Mouse (Mus musculus) cerebellum, postnatal 14 days (tissue): ENCODE data around the gene Ppp1r36.
"Not testable (repeated sequence)": the region's sequence is repeated elsewhere in the genome, so short reads cannot be mapped to it uniquely, and the experiment has no call there.

Experiments
- DNase-seq, 2 experiments: peaks; one replicate each; pipeline ENCODE4 v3.0.0; 2021; ENCODE audit warnings: mixed read lengths in 2 of 2

The Ppp1r36 gene

GRCm38 (mm10) chr12:76401674-76402073 lies 15.7 kb upstream of the Ppp1r36 start:
- peak in 1 of 2 experiments; percentile 23 for DNase-seq

- DNase-seq, result no peak
These were observed 14.1 kb upstream of the Ppp1r36 start for GRCm38 (mm10) chr12:76402991-76403885.

GRCm38 (mm10) chr12:76403886-76404537 lies 13.3 kb upstream of the Ppp1r36 start, which contains the start of gene Hspa2:
TSS of gene Hspa2 (plus strand) at chr12:76404176.
- peak; percentile 100 for DNase-seq

- no peak for DNase-seq
These were observed 12.5 kb upstream of the Ppp1r36 start for GRCm38 (mm10) chr12:76404836-76405182.

GRCm38 (mm10) chr12:76405183-76405970 lies 12.0 kb upstream of the Ppp1r36 start:
- peak; percentile 61 to 68 for DNase-seq

GRCm38 (mm10) chr12:76405971-76406370 lies 11.4 kb upstream of the Ppp1r36 start:
- peak in 1 of 2 experiments; percentile 28 for DNase-seq

- DNase-seq, result no peak
These were observed 10.2 kb upstream of the Ppp1r36 start for GRCm38 (mm10) chr12:76407184-76407583.

- no peak for DNase-seq
These were observed 8.2 kb upstream of the Ppp1r36 start for GRCm38 (mm10) chr12:76409166-76409565.

- DNase-seq, result no peak
These were observed 1.8 kb upstream of the Ppp1r36 start for GRCm38 (mm10) chr12:76415383-76416010.

- no peak for DNase-seq
These were observed 1.0 kb downstream of the Ppp1r36 start for GRCm38 (mm10) chr12:76418346-76418745.

- DNase-seq, result no peak
These were observed 7.9 kb downstream of the Ppp1r36 start for GRCm38 (mm10) chr12:76425256-76425655.

- no peak for DNase-seq
These were observed 10.2 kb downstream of the Ppp1r36 start for GRCm38 (mm10) chr12:76427546-76427945.

- no peak for DNase-seq
These were observed 13.6 kb downstream of the Ppp1r36 start for GRCm38 (mm10) chr12:76430879-76431406.

- no peak for DNase-seq
These were observed 14.1 kb downstream of the Ppp1r36 start for GRCm38 (mm10) chr12:76431431-76431830.

- DNase-seq, result no peak
These were observed 16.8 kb downstream of the Ppp1r36 start for GRCm38 (mm10) chr12:76434111-76434510.

- DNase-seq, result no peak
These were observed 17.7 kb downstream of the Ppp1r36 start for GRCm38 (mm10) chr12:76435084-76435483.

GRCm38 (mm10) chr12:76435549-76435948 lies 18.2 kb downstream of the Ppp1r36 start:
- no peak for DNase-seq

- DNase-seq, result not testable (repeated sequence)
These were observed 26.1 kb downstream of the Ppp1r36 start for GRCm38 (mm10) chr12:76443488-76443887.

- DNase-seq, result no peak
These were observed 27.0 kb downstream of the Ppp1r36 start for GRCm38 (mm10) chr12:76444359-76444772.

GRCm38 (mm10) chr12:76444862-76445261 lies 27.5 kb downstream of the Ppp1r36 start:
- DNase-seq, result no peak

- DNase-seq, result no peak
These were observed 28.9 kb downstream of the Ppp1r36 start for GRCm38 (mm10) chr12:76446201-76446600.

GRCm38 (mm10) chr12:76448127-76448526 lies 30.8 kb downstream of the Ppp1r36 start:
- DNase-seq, result no peak
